Mouse (Mus musculus) stomach, embryonic 14.5 days (tissue): ENCODE measurements around the gene Tcap. TPM values are rescaled to one million over a fixed set of nuclear protein-coding genes. Genes with fewer than 3 reads are reported as not detected.
A peak's percentile ranks its signal among the peaks of the same experiment; 100 is the strongest.

Experiments
- ATAC-seq: fragments of 200-750 bp; cut with Nextera tagmentation; 2 replicates; pipeline ENCODE4 v1.8.0; 2017; ENCODE audit warnings: low read depth, moderate TSS enrichment; ENCODE audit not compliant: insufficient number of reproducible peaks, insufficient read depth, low FRiP score
- H3K27ac ChIP-seq: fragments of 300-500 bp; sonication (generic); 2 replicates; pipeline ENCODE4 v1.5.1; 2014; ENCODE audit warnings: mild to moderate bottlenecking, low read length, moderate library complexity, mixed read lengths
- H3K27me3 ChIP-seq: fragments of 300-500 bp; sonication (generic); 2 replicates; pipeline ENCODE4 v1.6.1; 2014; ENCODE audit warnings: low read length, control low read depth, mixed read lengths; ENCODE audit not compliant: control insufficient read depth, insufficient read depth
- H3K36me3 ChIP-seq: fragments of 300-500 bp; sonication (generic); 2 replicates; pipeline ENCODE4 v1.6.1; 2014; ENCODE audit warnings: mild to moderate bottlenecking, control low read depth, low read length, moderate library complexity, mixed read lengths; ENCODE audit not compliant: control insufficient read depth, insufficient read depth
- H3K4me1 ChIP-seq: fragments of 300-500 bp; sonication (generic); 2 replicates; pipeline ENCODE4 v1.6.1; 2014; ENCODE audit warnings: low read length, control low read depth, mixed read lengths; ENCODE audit not compliant: control insufficient read depth, insufficient read depth
- H3K4me2 ChIP-seq: fragments of 300-500 bp; sonication (generic); replicated peaks from 2 replicates; pipeline ENCODE4 v1.6.1; 2014; ENCODE audit warnings: low read depth, low read length, control low read depth
- H3K4me3 ChIP-seq: fragments of 300-500 bp; sonication (generic); 2 replicates; pipeline ENCODE4 v1.5.1; 2014; ENCODE audit warnings: low read depth, low read length, control low read depth
- H3K9ac ChIP-seq: fragments of 300-500 bp; sonication (generic); replicated peaks from 2 replicates; pipeline ENCODE4 v1.6.1; 2014; ENCODE audit warnings: low read depth, mild to moderate bottlenecking, control low read depth, low read length, moderate library complexity, mixed read lengths
- H3K9me3 ChIP-seq: fragments of 300-500 bp; sonication (generic); 2 replicates; pipeline ENCODE4 v1.6.1; 2016; ENCODE audit warnings: low read depth, low read length, control low read depth; ENCODE audit not compliant: control insufficient read depth
- WGBS: fragments of 180-500 bp; shearing (Covaris S2); extraction: QIAGEN DNeasy Blood & Tissue Kit; methylation state at CpG from one replicate; pipeline ENCODE4 v1.1.7; 2014; 5-methylcytosine and 5-hydroxymethylcytosine counted together
- polyA plus RNA-seq: library from polyadenylated mRNA; unstranded; fragments of >200 nt; fragmentation: Nextera tagmentation; extraction: Ambion mirVana; gene quantifications from 2 replicates; pipeline ENCODE4 v1.2.1, GENCODE M21; 2014

The Tcap gene
- polyA plus RNA-seq, 1 experiment from 2014 or later: 0.27 TPM

DNA sequence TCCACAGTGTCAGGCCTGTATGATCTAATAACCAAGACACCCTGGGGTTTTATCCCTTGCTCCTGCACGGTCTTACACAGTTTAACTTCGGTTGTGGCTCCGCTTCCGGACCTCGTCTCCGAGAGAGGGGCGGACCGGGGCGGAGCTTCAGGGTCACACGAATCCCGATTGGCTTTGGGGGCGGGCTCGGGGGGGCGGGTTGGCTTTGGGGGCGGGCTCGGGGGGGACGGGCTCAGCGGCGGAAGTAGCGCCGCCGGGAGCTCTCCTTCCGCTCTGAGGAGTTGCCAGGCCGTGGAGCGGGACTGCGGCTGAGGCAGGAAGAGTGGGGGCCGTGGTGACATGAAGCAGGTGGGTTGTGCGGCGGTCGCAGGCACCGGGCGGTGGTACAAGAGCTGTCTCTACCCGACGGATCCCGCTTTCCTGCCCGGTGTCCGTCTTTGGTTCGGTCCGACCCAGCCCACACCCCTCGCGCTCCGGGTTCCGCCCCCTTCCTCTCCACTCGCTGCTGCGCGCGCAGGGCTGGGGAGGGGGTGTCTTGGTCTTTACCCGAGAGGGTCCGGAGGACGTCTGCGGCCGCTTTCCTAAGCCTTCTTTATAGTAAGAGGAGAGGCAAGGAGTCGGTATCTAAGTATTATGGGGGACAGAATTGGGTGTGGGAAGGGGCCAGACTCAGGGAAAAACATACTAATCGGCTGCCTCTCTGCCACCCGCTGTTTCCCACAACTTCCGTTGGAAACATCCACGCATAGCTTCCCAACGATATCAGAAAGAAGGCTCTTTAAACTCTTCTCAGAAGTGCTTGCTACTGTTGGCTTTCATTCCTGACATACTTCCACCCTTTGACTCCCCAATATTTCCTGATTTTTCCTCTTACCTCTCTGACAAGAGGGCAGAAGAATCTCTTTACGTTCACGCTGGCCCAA is 25.2 kb upstream of the Tcap start, which contains the start of gene Stard3:
Gene Stard3, plus strand, starts transcription at position 208 of the 923 bp plus-strand sequence.
- Histone ChIP-seq H3K36me3 (no peaks in the 10 kb centered on the region), H3K9ac (peak within 1 kb of the TSS; percentile 69), H3K9me3 (no peaks in the 10 kb centered on the region), H3K4me3 (peak within 1 kb of the TSS; percentile 58), H3K27ac (peak within 1 kb of the TSS; percentile 91), H3K4me1 (peaks cover 29% of the 10 kb centered on the region), H3K27me3 (no peaks in the 10 kb centered on the region), H3K4me2 (peak within 1 kb of the TSS; percentile 83)
- under 1% methylated on average over 56 of the region's 60 CpGs for WGBS
- peak; percentile 81 for ATAC-seq

DNA sequence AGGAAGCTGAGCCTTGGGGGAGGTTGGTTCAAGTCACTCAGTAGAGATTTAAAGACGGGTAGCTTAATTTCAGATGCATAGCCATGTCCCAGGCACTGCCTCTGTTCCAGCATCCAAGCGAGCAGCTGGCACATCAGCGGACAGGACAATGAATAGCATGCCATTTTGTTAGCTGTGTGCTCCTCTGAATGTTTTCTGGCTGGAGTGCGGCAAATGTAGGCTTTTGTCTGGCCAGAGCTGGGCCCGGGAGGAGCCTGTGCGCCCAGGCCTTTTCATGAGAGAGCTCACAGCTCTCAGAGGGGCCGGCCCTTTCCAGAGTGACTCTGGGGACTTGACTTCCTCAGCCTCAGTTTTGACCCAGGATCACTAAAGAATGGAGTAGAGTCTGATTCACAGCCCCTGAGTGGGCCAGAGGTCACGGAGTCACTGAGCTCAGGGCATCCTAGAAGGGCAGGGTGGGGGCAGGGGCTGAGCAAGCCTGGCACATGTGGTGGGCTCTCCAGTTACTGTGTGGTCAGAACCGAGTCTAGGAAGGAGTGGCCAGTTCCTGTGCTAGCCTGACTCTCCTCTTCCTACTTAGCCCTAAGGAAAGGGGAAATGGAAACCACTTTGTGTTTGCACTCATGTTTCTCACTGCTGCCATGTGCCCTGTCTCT is 22.6 kb upstream of the Tcap start:
- H3K36me3 ChIP-seq: no peaks in the 10 kb centered on the region
- H3K27ac ChIP-seq: peak overlapping the region; percentile 5; the same call in 1 of the 2 replicates
- ATAC-seq: no peak
- H3K9ac ChIP-seq: no peak overlapping the region
- H3K27me3 ChIP-seq: no peaks in the 10 kb centered on the region
- 70% methylated on average over 9 of the region's 9 CpGs for WGBS
- no peak overlapping the region for H3K4me3 ChIP-seq
- no peaks in the 10 kb centered on the region for H3K9me3 ChIP-seq
- H3K4me1 ChIP-seq: peaks cover 30% of the 10 kb centered on the region
- 0 out of 2 replicates have a peak overlapping the region, but pooled peaks have one; percentile 3 for H3K4me2 ChIP-seq

DNA sequence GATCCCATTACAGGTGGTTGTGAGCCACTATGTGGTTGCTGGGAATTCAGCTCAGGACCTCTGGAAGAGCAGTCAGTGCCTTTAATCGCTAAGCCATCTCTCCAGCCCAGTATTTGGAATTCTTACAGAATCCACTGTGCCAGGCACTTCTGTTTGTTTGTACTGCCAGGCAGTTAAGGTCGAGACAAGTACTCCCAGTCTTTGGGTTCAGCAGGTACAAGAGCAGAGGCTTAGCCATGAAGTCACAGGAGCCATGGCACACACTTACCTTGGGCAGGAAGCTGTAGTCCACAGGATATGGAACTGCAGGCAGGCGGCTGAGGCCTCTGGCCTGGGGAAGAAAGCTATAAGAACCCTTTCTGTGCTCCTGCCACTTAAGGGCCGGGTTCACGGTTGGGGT is 19.8 kb upstream of the Tcap start:
- Histone ChIP-seq H3K4me3 (no peak overlapping the region), H3K9ac (no peak overlapping the region), H3K27ac (no peak overlapping the region), H3K27me3 (no peaks in the 10 kb centered on the region), H3K36me3 (no peaks in the 10 kb centered on the region), H3K4me1 (peaks cover 17% of the 10 kb centered on the region), H3K4me2 (no peak overlapping the region), H3K9me3 (no peaks in the 10 kb centered on the region)
- no peak for ATAC-seq
- WGBS: 72% methylated on average over 5 of the region's 5 CpGs

DNA sequence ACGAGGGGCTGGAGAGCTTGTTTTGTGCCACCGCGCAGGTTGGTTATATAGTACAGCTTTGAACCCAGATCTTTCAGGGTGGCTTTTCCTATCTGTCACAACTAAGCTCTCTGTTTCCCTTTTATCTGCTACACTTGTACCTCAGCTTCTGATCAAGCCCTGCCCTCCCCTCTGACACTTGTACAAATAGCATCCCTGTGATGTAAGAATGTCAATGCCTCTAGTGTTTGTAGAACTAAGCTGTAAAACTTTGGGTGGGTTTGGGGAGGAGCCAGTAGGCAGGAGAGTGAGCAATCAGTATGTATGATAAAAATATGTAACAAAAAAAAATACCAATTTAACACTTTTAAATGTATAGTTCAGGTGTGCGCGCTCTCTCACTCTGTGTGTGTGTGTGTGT is 19.2 kb upstream of the Tcap start:
- H3K4me1 ChIP-seq: peaks cover 11% of the 10 kb centered on the region
- 86% methylated on average over 5 of the region's 5 CpGs for WGBS
- no peaks in the 10 kb centered on the region for H3K36me3 ChIP-seq
- ATAC-seq: no peak
- H3K4me3 ChIP-seq: no peak overlapping the region
- H3K9me3 ChIP-seq: no peaks in the 10 kb centered on the region
- H3K27ac ChIP-seq: no peak overlapping the region
- H3K4me2 ChIP-seq: no peak overlapping the region
- H3K27me3 ChIP-seq: no peaks in the 10 kb centered on the region
- H3K9ac ChIP-seq: no peak overlapping the region

DNA sequence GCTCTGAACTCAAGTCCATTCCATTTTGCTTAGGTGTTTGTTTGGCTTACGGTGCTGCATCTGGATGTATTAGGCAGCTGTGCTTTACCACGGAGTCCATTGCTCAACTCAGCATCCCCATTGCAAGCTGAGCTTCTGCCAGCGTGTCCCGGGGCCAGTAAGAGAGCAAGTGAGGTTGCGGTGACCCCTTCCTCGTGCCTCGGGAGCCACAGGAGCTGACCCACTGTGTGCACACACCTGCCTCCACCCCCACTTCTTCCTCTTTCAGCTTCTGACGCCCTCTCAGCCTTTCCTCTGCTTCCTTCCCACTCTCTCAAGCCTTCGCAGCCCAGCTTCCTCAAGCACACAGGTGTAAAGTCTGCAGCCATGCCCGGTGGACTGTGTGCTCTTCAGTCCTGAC is 17.3 kb upstream of the Tcap start:
- Histone ChIP-seq H3K4me2 (no peak overlapping the region), H3K4me1 (peaks cover 5% of the 10 kb centered on the region; the same call in 1 of the 2 replicates), H3K27ac (no peak overlapping the region), H3K27me3 (no peaks in the 10 kb centered on the region), H3K4me3 (no peak overlapping the region), H3K36me3 (no peaks in the 10 kb centered on the region), H3K9ac (no peak overlapping the region), H3K9me3 (no peaks in the 10 kb centered on the region)
- 71% methylated on average over 10 of the region's 10 CpGs for WGBS
- ATAC-seq: no peak

DNA sequence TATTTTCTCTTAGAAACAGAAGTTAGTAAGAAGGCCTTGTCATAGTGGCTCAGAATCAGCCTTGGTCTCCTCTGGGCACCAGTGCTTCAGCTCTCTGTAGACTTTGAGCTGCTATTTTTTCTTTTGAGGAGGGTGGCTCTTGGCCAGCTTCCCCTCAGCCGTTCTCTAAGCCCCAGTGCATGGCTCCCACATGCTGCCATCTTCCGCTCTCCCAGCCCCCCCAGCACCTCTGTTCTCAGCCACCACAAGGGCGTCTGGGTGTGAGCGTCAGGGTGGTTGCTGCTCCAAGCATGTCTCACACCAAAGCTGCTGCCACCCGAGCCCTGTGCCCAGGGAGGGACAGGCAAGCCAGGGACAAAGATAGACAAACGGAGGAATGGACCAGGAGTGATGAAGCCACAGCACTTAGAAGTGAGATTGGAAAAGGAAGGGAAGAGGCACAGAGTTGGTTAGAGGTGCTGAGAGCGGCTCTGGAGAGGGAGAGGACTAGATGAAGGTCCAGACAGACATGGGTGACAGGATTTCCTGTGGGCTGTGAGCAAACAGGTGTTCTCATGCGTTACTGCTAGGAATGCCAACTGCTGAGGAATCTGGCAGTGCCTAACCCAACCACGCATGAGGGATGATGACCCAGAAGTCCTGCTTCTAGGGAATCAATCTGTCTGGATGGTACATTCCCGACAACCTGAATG is 16.3 kb upstream of the Tcap start:
- Histone ChIP-seq H3K4me2 (no peak overlapping the region), H3K9ac (no peak overlapping the region), H3K27me3 (no peaks in the 10 kb centered on the region), H3K9me3 (no peaks in the 10 kb centered on the region), H3K4me3 (no peak overlapping the region), H3K27ac (no peak overlapping the region), H3K36me3 (no peaks in the 10 kb centered on the region), H3K4me1 (peaks cover 9% of the 10 kb centered on the region; the same call in 1 of the 2 replicates)
- WGBS: 75% methylated on average over 10 of the region's 10 CpGs
- ATAC-seq: no peak

DNA sequence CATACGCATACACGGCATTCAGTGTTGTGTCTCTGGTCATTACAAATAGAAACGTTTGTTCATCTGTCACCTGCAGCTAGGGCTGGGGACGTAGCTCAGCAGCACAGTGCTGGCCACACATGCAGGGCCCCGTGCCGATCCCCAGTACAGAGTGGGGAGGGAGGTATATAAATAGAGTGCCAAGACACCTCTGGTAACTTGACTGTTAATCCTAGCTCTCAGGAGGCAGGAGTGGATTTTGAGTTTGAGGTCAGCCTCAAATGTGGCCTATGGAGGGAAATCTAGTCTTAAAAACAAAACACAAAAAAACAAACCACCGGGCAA is 15.8 kb upstream of the Tcap start:
- no peak overlapping the region for H3K4me2 ChIP-seq
- 78% methylated on average over 7 of the region's 7 CpGs for WGBS
- H3K9me3 ChIP-seq: no peaks in the 10 kb centered on the region
- peaks cover 9% of the 10 kb centered on the region; the same call in 1 of the 2 replicates for H3K4me1 ChIP-seq
- no peak overlapping the region for H3K4me3 ChIP-seq
- H3K27me3 ChIP-seq: no peaks in the 10 kb centered on the region
- H3K9ac ChIP-seq: no peak overlapping the region
- 0 out of 2 replicates have a peak, but pooled peaks cover under 1% of the 10 kb centered on the region for H3K36me3 ChIP-seq
- ATAC-seq: no peak
- H3K27ac ChIP-seq: no peak overlapping the region

DNA sequence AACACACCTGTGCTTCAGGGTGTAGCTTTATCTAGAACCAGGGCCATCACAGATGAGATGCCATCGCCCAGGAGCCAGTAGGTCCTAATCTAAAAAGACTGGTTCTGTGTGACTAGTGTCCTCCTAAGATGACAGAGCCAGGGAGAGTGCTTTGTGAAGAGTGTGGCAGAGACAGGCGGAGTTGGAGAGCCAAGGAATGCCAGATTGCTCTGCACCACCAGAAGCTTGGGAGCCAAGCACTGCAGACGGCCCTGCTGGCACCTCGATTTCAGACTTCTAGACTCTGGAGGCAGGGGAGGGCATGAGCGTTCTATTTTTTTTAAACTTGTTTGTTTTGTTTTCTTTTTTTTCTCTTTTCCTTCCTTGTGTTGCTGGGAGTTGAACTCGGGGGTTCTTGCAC is 14.3 kb upstream of the Tcap start:
- WGBS: 78% methylated on average over 6 of the region's 6 CpGs
- H3K4me1 ChIP-seq: 0 out of 2 replicates have a peak, but pooled peaks cover 4% of the 10 kb centered on the region
- H3K36me3 ChIP-seq: 0 out of 2 replicates have a peak, but pooled peaks cover 3% of the 10 kb centered on the region
- H3K4me2 ChIP-seq: no peak overlapping the region
- H3K27me3 ChIP-seq: no peaks in the 10 kb centered on the region
- H3K9me3 ChIP-seq: no peaks in the 10 kb centered on the region
- no peak overlapping the region for H3K27ac ChIP-seq
- H3K4me3 ChIP-seq: no peak overlapping the region
- ATAC-seq: no peak
- H3K9ac ChIP-seq: no peak overlapping the region
